27 mouse cellular contexts compared by ENCODE assay signal in genomic region chr12:31321532-31321931, GRCm38 (mm10). TPM values are rescaled to one million over a fixed set of nuclear protein-coding genes. Genes with fewer than 3 reads are reported as not detected.
DNase-seq lines count a peak whose midpoint lies in the region; ATAC-seq lines count a peak whose summit lies in the region.
"Had no signal": no experiment of that assay in that cellular context is flagged by ENCODE, and none has a peak within 500 bp of the region (broad histone marks: within the 10 kb centered on the region; RNA-seq: fewer than 3 reads in every experiment).

No protein-coding gene starts in this region.

- ATAC-seq in embryonic facial prominence, embryonic 12.5 days (ENCODE audit: insufficient number of reproducible peaks, insufficient read depth, low FRiP score, low TSS enrichment) = no peak
- ATAC-seq in limb, embryonic 13.5 days (ENCODE audit: low FRiP score, low read depth) = no peak
- ATAC-seq in monocyte, adult 5-6 weeks (replicated peaks; ENCODE audit: insufficient number of reproducible peaks, low FRiP score, low TSS enrichment, poor library complexity, severe bottlenecking) = no peak
- ATAC-seq in megakaryocyte progenitor cell, adult 5-6 weeks (replicated peaks; ENCODE audit: poor library complexity) = no peak
- ATAC-seq: activated CD4-positive, CD25-positive, alpha-beta regulatory T cell, adult 4 months; intestine, embryonic 15.5 days had no signal

- 41% methylated on average over 1 of the region's 1 CpGs for WGBS in embryonic facial prominence, embryonic 12.5 days
- 39% methylated on average over 1 of the region's 1 CpGs for WGBS in limb, embryonic 13.5 days

- no peak overlapping the region for H3K4me3 ChIP-seq in embryonic facial prominence, embryonic 12.5 days
- no peak overlapping the region for H3K4me3 ChIP-seq in limb, embryonic 13.5 days
- H3K4me3 ChIP-seq: forebrain, embryonic 12.5 days; hindbrain, embryonic 12.5 days; intestine, embryonic 15.5 days; liver, embryonic 15.5 days; megakaryocyte, embryonic 14.5 days; midbrain, embryonic 12.5 days; neural tube, embryonic 13.5 days had no signal

- H3K27ac ChIP-seq in embryonic facial prominence, embryonic 12.5 days = peak overlapping the region; percentile 58; the same call in 1 of the 2 replicates
- peak overlapping the region; percentile 63 for H3K27ac ChIP-seq in limb, embryonic 13.5 days
- H3K27ac ChIP-seq: forebrain, embryonic 12.5 days; hindbrain, embryonic 12.5 days; hindbrain, postnatal 0 days; intestine, embryonic 15.5 days; liver, embryonic 15.5 days; midbrain, embryonic 12.5 days; neural tube, embryonic 13.5 days had no signal

- H3K36me3 ChIP-seq in embryonic facial prominence, embryonic 12.5 days = peaks cover 79% of the 10 kb centered on the region
- H3K36me3 ChIP-seq in limb, embryonic 13.5 days = peaks cover 76% of the 10 kb centered on the region
- H3K36me3 ChIP-seq: forebrain, embryonic 12.5 days; hindbrain, embryonic 12.5 days; liver, embryonic 15.5 days; midbrain, embryonic 12.5 days had no signal

- DNase-seq in kidney, adult 9 months = peak; percentile 48
- DNase-seq in kidney, adult 18-20 months = no peak
- peak; percentile 38 for DNase-seq in 416B (ENCODE audit: low read depth)
- DNase-seq in thymus, postnatal 10 days (ENCODE audit: low spot score in 2 of 2) = no peak
- DNase-seq: adrenal gland, adult 2 months; adrenal gland, postnatal 36 days; B cell, adult 2 months; gastrocnemius, postnatal 14 days; heart, postnatal 36 days; layer of hippocampus, postnatal 36 days; lung, embryonic 14.5 days; lung, postnatal 14 days had no signal

- no peaks in the 10 kb centered on the region for H3K9me3 ChIP-seq in embryonic facial prominence, embryonic 12.5 days
- H3K9me3 ChIP-seq in limb, embryonic 13.5 days = no peaks in the 10 kb centered on the region
- H3K9me3 ChIP-seq: forebrain, embryonic 12.5 days; hindbrain, embryonic 12.5 days; intestine, embryonic 15.5 days; liver, embryonic 15.5 days; megakaryocyte, embryonic 14.5 days; midbrain, embryonic 12.5 days; neural tube, embryonic 13.5 days had no signal

- no peak overlapping the region for H3K9ac ChIP-seq in embryonic facial prominence, embryonic 12.5 days
- no peak overlapping the region for H3K9ac ChIP-seq in limb, embryonic 13.5 days
- H3K9ac ChIP-seq: forebrain, embryonic 12.5 days; hindbrain, embryonic 12.5 days; intestine, embryonic 15.5 days; liver, embryonic 15.5 days; lung, embryonic 14.5 days; midbrain, embryonic 12.5 days; neural tube, embryonic 13.5 days had no signal

- H3K4me1 ChIP-seq in embryonic facial prominence, embryonic 12.5 days = peaks cover 13% of the 10 kb centered on the region
- H3K4me1 ChIP-seq in limb, embryonic 13.5 days = peaks cover 22% of the 10 kb centered on the region
- H3K4me1 ChIP-seq: forebrain, embryonic 12.5 days; hindbrain, embryonic 12.5 days; intestine, embryonic 15.5 days; liver, embryonic 15.5 days; midbrain, embryonic 12.5 days had no signal

- no peaks in the 10 kb centered on the region for H3K27me3 ChIP-seq in embryonic facial prominence, embryonic 12.5 days
- H3K27me3 ChIP-seq in limb, embryonic 13.5 days = no peaks in the 10 kb centered on the region
- H3K27me3 ChIP-seq: forebrain, embryonic 12.5 days; hindbrain, embryonic 12.5 days; intestine, embryonic 15.5 days; liver, embryonic 15.5 days; midbrain, embryonic 12.5 days; neural tube, embryonic 13.5 days had no signal

- H3K4me2 ChIP-seq in embryonic facial prominence, embryonic 12.5 days (replicated peaks) = no peak overlapping the region
- no peak overlapping the region for H3K4me2 ChIP-seq in limb, embryonic 13.5 days (replicated peaks)
- H3K4me2 ChIP-seq: forebrain, embryonic 12.5 days; heart, embryonic 11.5 days; hindbrain, embryonic 12.5 days; intestine, embryonic 15.5 days; liver, embryonic 15.5 days; lung, embryonic 14.5 days; midbrain, embryonic 12.5 days; neural tube, embryonic 13.5 days had no signal

RNA-seq across cellular contexts. Expression of gene Dld, which starts 29.7 kb away (rescaled TPM):
- 159 and 165 TPM in 2 replicates for polyA plus RNA-seq in embryonic facial prominence, embryonic 12.5 days (2016; fragmentation: Nextera tagmentation; extraction: Ambion mirVana)
- polyA plus RNA-seq in limb, embryonic 13.5 days (2015; fragmentation: Nextera tagmentation; extraction: Ambion mirVana) = 144 and 145 TPM in 2 replicates
- total RNA-seq in monocyte, adult 5-6 weeks (2017) = 97.1 to 130 TPM (median 127 TPM) in 3 replicates
- total RNA-seq in megakaryocyte progenitor cell, adult 5-6 weeks (2015) = 105 and 114 TPM in 2 replicates
- total RNA-seq in megakaryocyte progenitor cell, adult 5-6 weeks (2017) = 129 and 149 TPM in 2 replicates

RNA-seq across cellular contexts. Expression of gene Lamb1, which starts 56.5 kb away (rescaled TPM):
- 80.8 and 82.3 TPM in 2 replicates for polyA plus RNA-seq in embryonic facial prominence, embryonic 12.5 days (2016; fragmentation: Nextera tagmentation; extraction: Ambion mirVana)
- polyA plus RNA-seq in limb, embryonic 13.5 days (2015; fragmentation: Nextera tagmentation; extraction: Ambion mirVana) = 62.1 and 71.9 TPM in 2 replicates
- 0.86 to 1.1 TPM (median 1.1 TPM) in 3 replicates for total RNA-seq in monocyte, adult 5-6 weeks (2017)
- total RNA-seq in megakaryocyte progenitor cell, adult 5-6 weeks (2015) = 0.07 TPM in 1 of 2 replicates, not detected in the other
- total RNA-seq in megakaryocyte progenitor cell, adult 5-6 weeks (2017) = not detected in 2 replicates
- total RNA-seq: granulocyte monocyte progenitor cell, adult 5-6 weeks had no signal
- polyA plus RNA-seq: activated CD4-positive, CD25-positive, alpha-beta regulatory T cell, adult 4 months had no signal

Comparison
In these comparisons a context has a peak if more than half of its experiments do, and no peak if none do; other contexts are left out.
1. DNase-seq: peak in kidney, adult 9 months (single experiment) and 416B (single experiment); none in kidney, adult 18-20 months (single experiment) and thymus, postnatal 10 days (0 of 2).